Comparison of ENCODE assay signal across 8 mouse cellular contexts in genomic region chr12:73693347-73693746, GRCm38 (mm10).
DNase-seq lines count a peak whose midpoint lies in the region; ATAC-seq and TF ChIP-seq lines count a peak whose summit lies in the region.

No protein-coding gene starts in this region.

- H3K4me2 ChIP-seq in limb, embryonic 13.5 days (replicated peaks), result no peak overlapping the region
- no peak overlapping the region for H3K4me2 ChIP-seq in stomach, embryonic 16.5 days (ENCODE audit: low read depth, low read length)

- H3K36me3 ChIP-seq in testis, adult 2 months (ENCODE audit: control insufficient read depth, insufficient read depth, low read length), result no peaks in the 10 kb centered on the region
- H3K36me3 ChIP-seq in kidney, adult 2 months (ENCODE audit: control insufficient read depth, insufficient read depth, low read length), result no peaks in the 10 kb centered on the region
- H3K36me3 ChIP-seq in limb, embryonic 13.5 days, result no peaks in the 10 kb centered on the region
- H3K36me3 ChIP-seq in stomach, embryonic 16.5 days (ENCODE audit: control insufficient read depth, insufficient read depth, low read length), result no peaks in the 10 kb centered on the region

- TF ChIP-seq POLR2A in testis, adult 2 months (IDR thresholded peaks at IDR 0.05; ENCODE audit: control insufficient read depth, low read depth, low read length), result no peak
- TF ChIP-seq POLR2A in kidney, adult 2 months (IDR thresholded peaks at IDR 0.05; ENCODE audit: low read depth, low read length), result no peak

- no peak overlapping the region for H3K4me3 ChIP-seq in testis, adult 2 months (ENCODE audit: control insufficient read depth, low read depth, low read length)
- H3K4me3 ChIP-seq in kidney, adult 2 months (ENCODE audit: insufficient read depth, low read depth, low read length), result no peak overlapping the region
- no peak overlapping the region for H3K4me3 ChIP-seq in limb, embryonic 13.5 days
- no peak overlapping the region for H3K4me3 ChIP-seq in stomach, embryonic 16.5 days (replicated peaks; ENCODE audit: low read length)

- no peaks in the 10 kb centered on the region for H3K27me3 ChIP-seq in testis, adult 2 months (ENCODE audit: control insufficient read depth, insufficient read depth, low read length)
- H3K27me3 ChIP-seq in kidney, adult 2 months (replicated peaks; ENCODE audit: control insufficient read depth, insufficient read depth, low read length), result no peaks in the 10 kb centered on the region
- H3K27me3 ChIP-seq in limb, embryonic 13.5 days, result no peaks in the 10 kb centered on the region
- no peaks in the 10 kb centered on the region for H3K27me3 ChIP-seq in stomach, embryonic 16.5 days (ENCODE audit: control insufficient read depth, insufficient read depth, low read length)

- peak; percentile 44; the same call in 1 of the 2 replicates for TF ChIP-seq CTCF in testis, adult 2 months (IDR thresholded peaks at IDR 0.05; ENCODE audit: control insufficient read depth, insufficient read depth, insufficient replicate concordance, low read depth, low read length)
- TF ChIP-seq CTCF in kidney, adult 2 months (conservative IDR thresholded peaks at IDR 0.05; ENCODE audit: insufficient read depth, insufficient read length, low read depth, low read length), result peak; percentile 69

- ATAC-seq in limb, embryonic 13.5 days (ENCODE audit: low FRiP score, low read depth), result peak; percentile 73
- peak; percentile 64; the same call in 1 of the 2 replicates for ATAC-seq in stomach, embryonic 16.5 days (ENCODE audit: insufficient read depth, low FRiP score)

- H3K9ac ChIP-seq in limb, embryonic 13.5 days, result no peak overlapping the region
- no peak overlapping the region for H3K9ac ChIP-seq in stomach, embryonic 16.5 days (ENCODE audit: low read length)

- DNase-seq in testis, postnatal 14 days (ENCODE audit: low spot score), result no peak
- peak; percentile 38 to 60 for DNase-seq in cerebellum, postnatal 36 days
- DNase-seq in gastrocnemius, adult 8-10 months (ENCODE audit: low spot score in 2 of 2), result peak; percentile 32 to 36
- peak; percentile 84 for DNase-seq in kidney, adult 2 months
- DNase-seq in monocyte, adult 2 months (ENCODE audit: low read depth in 1 of 2, low spot score in 2 of 2), result peak; percentile 32 to 66

- WGBS in kidney, adult 2 months, result 23% methylated on average over 4 of the region's 4 CpGs
- WGBS in limb, embryonic 13.5 days, result 26% methylated on average over 4 of the region's 4 CpGs
- WGBS in stomach, embryonic 16.5 days, result 26% methylated on average over 4 of the region's 4 CpGs

- no peaks in the 10 kb centered on the region for H3K4me1 ChIP-seq in testis, adult 2 months (ENCODE audit: control insufficient read depth, insufficient read depth, low read length)
- no peaks in the 10 kb centered on the region; the same call in 1 of the 2 replicates for H3K4me1 ChIP-seq in kidney, adult 2 months (ENCODE audit: control insufficient read depth, insufficient read depth, low read length)
- H3K4me1 ChIP-seq in limb, embryonic 13.5 days, result 0 out of 2 replicates have a peak, but pooled peaks cover under 1% of the 10 kb centered on the region
- no peaks in the 10 kb centered on the region for H3K4me1 ChIP-seq in stomach, embryonic 16.5 days (ENCODE audit: control insufficient read depth, insufficient read depth, low read length)

- no peaks in the 10 kb centered on the region for H3K9me3 ChIP-seq in limb, embryonic 13.5 days
- H3K9me3 ChIP-seq in stomach, embryonic 16.5 days (replicated peaks; ENCODE audit: control insufficient read depth, low read length), result no peaks in the 10 kb centered on the region

- no peak overlapping the region for H3K27ac ChIP-seq in testis, adult 2 months (ENCODE audit: control insufficient read depth, insufficient read depth, low read depth, low read length)
- no peak overlapping the region for H3K27ac ChIP-seq in kidney, adult 2 months (ENCODE audit: insufficient read depth, low read depth, low read length)
- no peak overlapping the region for H3K27ac ChIP-seq in limb, embryonic 13.5 days
- H3K27ac ChIP-seq in stomach, embryonic 16.5 days (ENCODE audit: low read length), result no peak overlapping the region
